Mouse (Mus musculus) limb, embryonic 10.5 days (tissue): ENCODE measurements around the gene Exd2. TPM values are rescaled to one million over a fixed set of nuclear protein-coding genes. Genes with fewer than 3 reads are reported as not detected.

Source experiments
- DNase-seq: peaks from one replicate; pipeline ENCODE4 v3.0.0-alpha.2; 2017; ENCODE audit warnings: low spot score
- H3K27ac ChIP-seq: fragments of 300-500 bp; sonication (generic); 2 replicates; pipeline ENCODE4 v1.5.1; 2016; ENCODE audit warnings: mild to moderate bottlenecking
- H3K27me3 ChIP-seq: fragments of 300-500 bp; sonication (generic); 2 replicates; pipeline ENCODE4 v1.6.1; 2016; ENCODE audit warnings: low read depth, mild to moderate bottlenecking; ENCODE audit not compliant: poor library complexity, severe bottlenecking
- H3K36me3 ChIP-seq: fragments of 300-500 bp; sonication (generic); 2 replicates; pipeline ENCODE4 v1.6.1; 2016; ENCODE audit warnings: mild to moderate bottlenecking, moderate library complexity
- H3K4me1 ChIP-seq: fragments of 300-500 bp; sonication (generic); 2 replicates; pipeline ENCODE4 v1.6.1; 2016
- H3K4me3 ChIP-seq: fragments of 300-500 bp; sonication (generic); 2 replicates; pipeline ENCODE4 v1.5.1; 2016; ENCODE audit warnings: mild to moderate bottlenecking, moderate library complexity
- H3K9me3 ChIP-seq: fragments of 300-500 bp; sonication (generic); replicated peaks from 2 replicates; pipeline ENCODE4 v1.6.1; 2016; ENCODE audit warnings: mild to moderate bottlenecking
- WGBS: fragments of 180-500 bp; shearing (Covaris S2); methylation state at CpG from one replicate; pipeline ENCODE4 v1.1.7; 2016; 5-methylcytosine and 5-hydroxymethylcytosine counted together
- polyA plus RNA-seq: library from polyadenylated mRNA; unstranded; fragments of >200 nt; fragmentation: Nextera tagmentation; extraction: Ambion mirVana; gene quantifications from 2 replicates; pipeline ENCODE4 v1.2.1, GENCODE M21; 2016

Gene Exd2
- 25.9 and 29.7 TPM in 2 replicates for polyA plus RNA-seq

- H3K36me3 ChIP-seq = no peaks in the 10 kb centered on the region
- H3K4me1 ChIP-seq = peaks cover 7% of the 10 kb centered on the region; the same call in 1 of the 2 replicates
- H3K27me3 ChIP-seq = no peaks in the 10 kb centered on the region
- peak within 1 kb of the TSS; percentile 87 for H3K4me3 ChIP-seq
- peak within 1 kb of the TSS; percentile 93 for H3K27ac ChIP-seq
- WGBS = under 1% methylated on average over 45 of the region's 45 CpGs
- no peaks in the 10 kb centered on the region for H3K9me3 ChIP-seq
- DNase-seq = peak; percentile 92
Measured at GRCm38 (mm10) chr12:80462942-80463651, at the start of gene Exd2. Exd2 (plus strand) TSS chr12:80463095.

- peaks cover 63% of the 10 kb centered on the region for H3K36me3 ChIP-seq
Measured at GRCm38 (mm10) chr12:80415100-80415499, 47.8 kb upstream of the Exd2 start.

GRCm38 (mm10) chr12:80427683-80428082 lies 35.2 kb upstream of the Exd2 start:
- WGBS = 93% methylated on average over 3 of the region's 3 CpGs
- Histone ChIP-seq H3K4me3 (no peak overlapping the region), H3K9me3 (no peaks in the 10 kb centered on the region), H3K27me3 (no peaks in the 10 kb centered on the region), H3K4me1 (no peaks in the 10 kb centered on the region), H3K36me3 (peaks cover 42% of the 10 kb centered on the region), H3K27ac (no peak overlapping the region)
- DNase-seq = no peak

More at GRCm38 (mm10) chr12:80415100-80415499, 47.8 kb upstream of the Exd2 start:
- Histone ChIP-seq H3K27ac (no peak overlapping the region), H3K4me3 (no peak overlapping the region), H3K4me1 (no peaks in the 10 kb centered on the region), H3K27me3 (no peaks in the 10 kb centered on the region), H3K9me3 (0 out of 2 replicates have a peak, but pooled peaks cover 2% of the 10 kb centered on the region)
- DNase-seq = no peak
- 87% methylated on average over 2 of the region's 2 CpGs for WGBS

- Histone ChIP-seq H3K27me3 (no peaks in the 10 kb centered on the region), H3K9me3 (no peaks in the 10 kb centered on the region), H3K4me3 (no peak overlapping the region), H3K27ac (no peak overlapping the region), H3K4me1 (peaks cover 31% of the 10 kb centered on the region), H3K36me3 (peaks cover 13% of the 10 kb centered on the region)
- 69% methylated on average over 4 of the region's 4 CpGs for WGBS
- DNase-seq = no peak
Measured at GRCm38 (mm10) chr12:80433266-80433665, 29.6 kb upstream of the Exd2 start.

GRCm38 (mm10) chr12:80434601-80434960 lies 28.3 kb upstream of the Exd2 start:
- Histone ChIP-seq H3K4me3 (peak overlapping the region; percentile 81), H3K4me1 (peaks cover 31% of the 10 kb centered on the region), H3K36me3 (peaks cover 6% of the 10 kb centered on the region; the same call in 1 of the 2 replicates), H3K27ac (peak overlapping the region; percentile 96), H3K27me3 (no peaks in the 10 kb centered on the region), H3K9me3 (no peaks in the 10 kb centered on the region)
- 11% methylated on average over 9 of the region's 10 CpGs for WGBS
- DNase-seq = no peak

GRCm38 (mm10) chr12:80434961-80435691 lies 27.8 kb upstream of the Exd2 start:
- H3K4me3 ChIP-seq = peak overlapping the region; percentile 81
- WGBS = under 1% methylated on average over 63 of the region's 64 CpGs

GRCm38 (mm10) chr12:80435887-80436286 lies 27.0 kb upstream of the Exd2 start:
- peaks cover 6% of the 10 kb centered on the region; the same call in 1 of the 2 replicates for H3K36me3 ChIP-seq
- no peak for DNase-seq

More at GRCm38 (mm10) chr12:80434961-80435691, 27.8 kb upstream of the Exd2 start:
- no peaks in the 10 kb centered on the region for H3K27me3 ChIP-seq
- H3K4me1 ChIP-seq = peaks cover 31% of the 10 kb centered on the region
- H3K9me3 ChIP-seq = no peaks in the 10 kb centered on the region
- peak overlapping the region; percentile 96 for H3K27ac ChIP-seq
- DNase-seq = peak; percentile 89
- H3K36me3 ChIP-seq = peaks cover 6% of the 10 kb centered on the region; the same call in 1 of the 2 replicates

GRCm38 (mm10) chr12:80436336-80436976 lies 26.4 kb upstream of the Exd2 start, which contains the start of gene Dcaf5:
Dcaf5 (minus strand) TSS chr12:80436601.
- H3K4me3 ChIP-seq = peak within 1 kb of the TSS; percentile 81
- peak within 1 kb of the TSS; percentile 96 for H3K27ac ChIP-seq
- peaks cover 31% of the 10 kb centered on the region for H3K4me1 ChIP-seq
- peaks cover 3% of the 10 kb centered on the region; the same call in 1 of the 2 replicates for H3K36me3 ChIP-seq
- WGBS = under 1% methylated on average over 78 of the region's 79 CpGs
- no peaks in the 10 kb centered on the region for H3K9me3 ChIP-seq
- peak; percentile 84 for DNase-seq
- no peaks in the 10 kb centered on the region for H3K27me3 ChIP-seq

More at GRCm38 (mm10) chr12:80435887-80436286, 27.0 kb upstream of the Exd2 start:
- 3% methylated on average over 10 of the region's 10 CpGs for WGBS
- Histone ChIP-seq H3K9me3 (no peaks in the 10 kb centered on the region), H3K4me1 (peaks cover 31% of the 10 kb centered on the region), H3K4me3 (peak overlapping the region; percentile 81), H3K27me3 (no peaks in the 10 kb centered on the region), H3K27ac (peak overlapping the region; percentile 96)

- H3K4me1 ChIP-seq = peaks cover 31% of the 10 kb centered on the region
- DNase-seq = peak; percentile 34
- H3K27ac ChIP-seq = peak overlapping the region; percentile 96
- no peaks in the 10 kb centered on the region for H3K27me3 ChIP-seq
- H3K9me3 ChIP-seq = no peaks in the 10 kb centered on the region
- peaks cover 3% of the 10 kb centered on the region; the same call in 1 of the 2 replicates for H3K36me3 ChIP-seq
- peak overlapping the region; percentile 81 for H3K4me3 ChIP-seq
- 22% methylated on average over 4 of the region's 4 CpGs for WGBS
Measured at GRCm38 (mm10) chr12:80437051-80437675, 25.7 kb upstream of the Exd2 start.

- H3K36me3 ChIP-seq = no peaks in the 10 kb centered on the region
- H3K9me3 ChIP-seq = no peaks in the 10 kb centered on the region
- peaks cover 11% of the 10 kb centered on the region for H3K4me1 ChIP-seq
- no peak overlapping the region for H3K27ac ChIP-seq
- WGBS = 81% methylated on average over 2 of the region's 2 CpGs
- no peak overlapping the region for H3K4me3 ChIP-seq
- no peaks in the 10 kb centered on the region for H3K27me3 ChIP-seq
- no peak for DNase-seq
Measured at GRCm38 (mm10) chr12:80440957-80441356, 21.9 kb upstream of the Exd2 start.

GRCm38 (mm10) chr12:80444525-80445109 lies 18.3 kb upstream of the Exd2 start:
- no peak overlapping the region for H3K27ac ChIP-seq
- no peaks in the 10 kb centered on the region for H3K4me1 ChIP-seq
- whole genome bisulfite sequencing = 83% methylated on average over 9 of the region's 9 CpGs
- H3K36me3 ChIP-seq = no peaks in the 10 kb centered on the region
- no peaks in the 10 kb centered on the region for H3K9me3 ChIP-seq
- no peak overlapping the region for H3K4me3 ChIP-seq
- H3K27me3 ChIP-seq = no peaks in the 10 kb centered on the region
- DNase-seq = no peak

GRCm38 (mm10) chr12:80453506-80453905 lies 9.4 kb upstream of the Exd2 start:
- Histone ChIP-seq H3K27me3 (no peaks in the 10 kb centered on the region), H3K27ac (no peak overlapping the region), H3K4me1 (no peaks in the 10 kb centered on the region), H3K4me3 (no peak overlapping the region), H3K36me3 (no peaks in the 10 kb centered on the region), H3K9me3 (no peaks in the 10 kb centered on the region)
- 89% methylated on average over 1 of the region's 1 CpGs for WGBS
- DNase-seq = no peak
